Mouse (Mus musculus): ENCODE data around the gene Irx3. TPM values are rescaled to one million over a fixed set of nuclear protein-coding genes. Genes with fewer than 3 reads are reported as not detected.

Gene Irx3
- polyA plus RNA-seq (2012; ENCODE audit: insufficient read depth, insufficient read length, missing spikeins): 0.31 TPM in 1 of 2 replicates, not detected in the other

DNA sequence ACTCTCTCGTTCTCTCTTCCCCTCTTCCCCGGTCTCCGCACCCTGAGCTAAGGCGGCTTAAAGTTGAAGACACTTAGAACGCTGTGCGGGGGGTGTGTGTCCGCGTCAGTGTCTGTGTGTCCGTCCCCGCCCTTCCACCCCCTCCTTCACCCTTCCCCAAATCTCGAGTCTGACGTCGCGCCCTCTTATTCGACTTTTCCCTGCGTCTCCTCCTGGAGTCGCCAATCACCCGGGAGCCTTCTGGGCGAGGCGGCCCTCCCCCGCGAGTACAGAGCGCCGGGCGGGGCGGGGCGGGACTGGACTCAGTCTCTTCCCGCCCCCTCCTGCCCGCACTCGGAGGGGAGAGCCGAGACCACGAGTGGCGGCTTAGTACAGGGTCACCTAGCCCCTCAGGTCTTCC lies at the start of gene Irx3:
Gene Irx3 (minus strand): TSS at position 229 of the 400 bp plus-strand sequence.
- Histone ChIP-seq H3K4me1 (ENCODE audit: control insufficient read depth, insufficient read depth, low read length) (no peaks in the 10 kb centered on the region), H3K4me3 (ENCODE audit: insufficient read depth, low read length) (peak within 1 kb of the TSS; percentile 50), H3K27ac (ENCODE audit: insufficient read depth, low read depth, low read length) (no peak within 1 kb of the TSS)
- TF ChIP-seq CTCF (IDR thresholded peaks at IDR 0.05; ENCODE audit: low read depth, low read length) (no peak), POLR2A (IDR thresholded peaks at IDR 0.05; ENCODE audit: borderline replicate concordance, low read depth, low read length) (no peak)

DNA sequence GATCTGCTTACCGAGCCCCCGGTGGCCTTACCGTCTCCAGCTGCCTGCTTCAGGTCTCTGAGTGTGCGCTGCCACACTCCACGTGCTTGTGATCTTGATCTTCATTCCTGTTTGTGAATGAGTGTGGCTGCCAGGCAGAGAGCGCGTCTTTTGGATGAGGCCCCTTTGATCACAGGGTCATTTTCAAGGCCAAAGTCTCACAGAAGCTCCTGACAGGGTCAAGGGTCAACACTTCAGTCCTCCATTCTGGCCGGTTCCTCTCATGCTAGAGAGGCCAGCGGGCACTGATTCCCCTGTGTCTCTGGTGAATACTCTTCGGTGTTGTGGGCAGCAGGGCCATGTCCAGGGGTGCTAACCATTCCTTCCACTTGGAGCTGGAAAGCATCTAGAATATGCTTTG lies 49.5 kb upstream of the Irx3 start:
- no peak overlapping the region for H3K4me3 ChIP-seq (ENCODE audit: insufficient read depth, low read length)
- no peaks in the 10 kb centered on the region for H3K4me1 ChIP-seq (ENCODE audit: control insufficient read depth, insufficient read depth, low read length)
- no peak overlapping the region for H3K27ac ChIP-seq (ENCODE audit: insufficient read depth, low read depth, low read length)
- TF ChIP-seq CTCF (IDR thresholded peaks at IDR 0.05; ENCODE audit: low read depth, low read length) (no peak), POLR2A (IDR thresholded peaks at IDR 0.05; ENCODE audit: borderline replicate concordance, low read depth, low read length) (no peak)

DNA sequence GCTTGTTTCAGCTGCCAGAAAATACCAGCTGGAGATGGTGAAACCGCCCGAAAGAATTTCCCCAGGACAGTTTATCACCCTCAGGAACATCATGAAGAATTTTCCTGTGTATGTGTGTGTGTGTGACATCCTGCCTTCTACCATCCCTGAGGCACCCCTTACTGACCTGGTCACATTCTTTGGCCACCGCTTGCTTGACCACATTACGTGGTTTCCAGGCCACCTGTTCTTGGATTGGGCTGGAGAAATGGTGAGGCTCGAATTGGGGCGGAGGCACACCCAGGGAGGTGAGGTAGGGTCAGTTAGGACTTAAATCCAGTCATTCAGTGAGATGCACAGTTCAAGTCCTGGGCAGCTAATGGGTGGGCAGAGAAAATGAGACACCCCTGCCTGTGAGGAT lies 48.1 kb upstream of the Irx3 start:
- Histone ChIP-seq H3K4me1 (ENCODE audit: control insufficient read depth, insufficient read depth, low read length) (no peaks in the 10 kb centered on the region), H3K27ac (ENCODE audit: insufficient read depth, low read depth, low read length) (no peak overlapping the region)
- no peak for TF ChIP-seq CTCF (IDR thresholded peaks at IDR 0.05; ENCODE audit: low read depth, low read length)
- TF ChIP-seq POLR2A (IDR thresholded peaks at IDR 0.05; ENCODE audit: borderline replicate concordance, low read depth, low read length): no peak

DNA sequence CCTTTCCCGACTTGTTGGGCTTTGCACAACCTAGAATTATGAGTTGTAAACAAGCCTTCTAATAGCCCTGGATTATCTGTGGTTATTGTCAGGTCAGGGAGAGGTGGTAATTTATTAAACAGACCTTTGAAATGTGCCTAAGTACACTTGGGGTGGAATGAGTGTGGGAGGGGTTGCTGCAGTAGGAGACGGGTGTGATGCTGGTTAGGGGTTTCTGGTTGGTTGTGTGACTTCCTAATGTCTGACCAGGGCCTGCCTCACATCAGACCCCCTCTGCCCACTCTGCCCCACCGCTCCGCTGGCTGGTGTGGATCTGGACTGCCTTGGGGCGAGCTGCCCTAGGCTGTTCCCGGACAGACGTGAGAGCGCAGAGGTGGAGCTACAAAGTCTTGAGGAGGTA lies 47.7 kb upstream of the Irx3 start:
- TF ChIP-seq CTCF (IDR thresholded peaks at IDR 0.05; ENCODE audit: low read depth, low read length): no peak
- no peak for TF ChIP-seq POLR2A (IDR thresholded peaks at IDR 0.05; ENCODE audit: borderline replicate concordance, low read depth, low read length)
- no peaks in the 10 kb centered on the region for H3K4me1 ChIP-seq (ENCODE audit: control insufficient read depth, insufficient read depth, low read length)
- H3K27ac ChIP-seq (ENCODE audit: insufficient read depth, low read depth, low read length): no peak overlapping the region
- H3K4me3 ChIP-seq (ENCODE audit: insufficient read depth, low read length): no peak overlapping the region

More for the DNA sequence above, 48.1 kb upstream of the Irx3 start:
- H3K4me3 ChIP-seq (ENCODE audit: insufficient read depth, low read length): no peak overlapping the region

DNA sequence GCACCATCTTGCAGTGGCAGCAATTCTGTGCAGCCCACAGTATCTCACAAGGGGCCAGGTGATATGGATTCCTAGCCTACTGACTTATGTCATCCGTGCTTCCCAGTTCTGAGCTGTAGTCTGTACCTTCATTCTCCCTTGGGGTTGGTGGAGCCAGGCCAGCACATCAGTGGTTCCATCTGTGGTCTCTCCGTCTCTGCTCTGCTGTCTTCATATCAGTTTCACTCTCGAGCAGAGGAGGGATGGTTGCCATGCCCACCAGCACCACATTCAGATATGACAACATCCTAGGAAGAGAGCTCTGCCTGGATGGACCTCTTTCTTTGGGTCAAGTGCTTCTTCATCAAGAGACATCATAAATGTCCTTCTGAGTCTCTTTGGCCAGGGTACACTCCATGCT lies 43.8 kb upstream of the Irx3 start:
- no peak overlapping the region for H3K4me3 ChIP-seq (ENCODE audit: insufficient read depth, low read length)
- no peak overlapping the region for H3K27ac ChIP-seq (ENCODE audit: insufficient read depth, low read depth, low read length)
- no peak for TF ChIP-seq POLR2A (IDR thresholded peaks at IDR 0.05; ENCODE audit: borderline replicate concordance, low read depth, low read length)
- no peak for TF ChIP-seq CTCF (IDR thresholded peaks at IDR 0.05; ENCODE audit: low read depth, low read length)
- no peaks in the 10 kb centered on the region for H3K4me1 ChIP-seq (ENCODE audit: control insufficient read depth, insufficient read depth, low read length)

DNA sequence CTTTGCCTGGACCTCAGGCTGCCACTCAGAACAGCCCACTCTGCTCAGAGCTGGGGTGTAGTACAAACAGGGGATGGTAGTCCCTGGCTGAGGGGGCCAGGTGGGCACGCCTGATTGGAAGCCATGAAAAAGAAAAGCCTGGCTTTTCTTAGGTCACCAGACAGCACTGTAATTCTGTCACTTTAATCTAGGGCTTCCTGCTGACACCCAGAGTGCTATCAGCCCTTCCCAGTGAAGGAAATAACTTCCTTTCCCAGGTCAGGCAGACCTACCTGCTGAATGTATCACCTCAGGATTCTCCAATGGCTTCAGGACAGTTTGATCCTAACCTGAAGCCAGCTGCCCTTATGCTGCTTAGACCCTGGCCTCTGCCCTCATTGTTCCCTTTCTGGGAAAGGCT lies 35.3 kb upstream of the Irx3 start:
- no peaks in the 10 kb centered on the region for H3K4me1 ChIP-seq (ENCODE audit: control insufficient read depth, insufficient read depth, low read length)
- no peak overlapping the region for H3K27ac ChIP-seq (ENCODE audit: insufficient read depth, low read depth, low read length)
- H3K4me3 ChIP-seq (ENCODE audit: insufficient read depth, low read length): no peak overlapping the region
- TF ChIP-seq POLR2A (IDR thresholded peaks at IDR 0.05; ENCODE audit: borderline replicate concordance, low read depth, low read length): no peak
- TF ChIP-seq CTCF (IDR thresholded peaks at IDR 0.05; ENCODE audit: low read depth, low read length): no peak

DNA sequence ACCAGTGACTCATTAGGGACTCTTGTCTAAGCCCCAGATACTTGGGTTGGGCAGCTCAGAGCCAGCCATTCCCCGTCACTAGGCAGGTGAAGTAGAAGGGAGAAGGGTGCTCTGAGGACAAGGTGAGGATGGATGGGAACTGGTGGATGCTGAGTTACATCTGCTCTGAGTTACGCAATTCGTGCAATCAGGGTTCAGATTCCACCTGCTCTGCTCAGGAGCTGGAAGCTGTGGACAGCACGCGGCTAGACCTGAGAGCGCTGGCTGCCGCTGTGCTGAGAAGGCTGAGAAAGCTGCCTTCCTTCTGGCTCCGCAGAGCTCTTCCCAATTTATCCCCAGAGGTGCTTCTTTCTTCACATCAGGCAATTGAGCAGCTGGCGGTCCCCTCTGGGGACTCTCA lies 34.8 kb upstream of the Irx3 start:
- TF ChIP-seq POLR2A (IDR thresholded peaks at IDR 0.05; ENCODE audit: borderline replicate concordance, low read depth, low read length) (no peak), CTCF (IDR thresholded peaks at IDR 0.05; ENCODE audit: low read depth, low read length) (no peak)

DNA sequence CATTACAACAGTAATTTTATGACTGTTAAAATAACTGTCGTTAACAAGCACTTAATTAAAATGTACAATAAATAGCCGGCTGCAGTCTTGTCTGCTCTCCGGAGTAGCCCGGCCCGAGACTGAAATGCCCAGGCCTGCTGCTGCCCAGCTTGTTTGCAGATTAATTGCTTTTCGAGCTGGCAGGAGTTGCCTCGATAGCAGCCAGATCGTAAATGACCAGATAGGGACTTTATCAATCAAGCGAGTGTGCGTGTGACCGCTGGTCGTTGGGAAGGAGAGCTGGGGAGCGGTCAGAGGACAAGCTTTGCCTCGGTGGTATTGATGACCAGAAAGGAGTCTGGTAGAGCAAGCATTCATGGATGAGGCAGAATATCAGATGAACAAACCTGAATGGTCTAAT lies 25.8 kb upstream of the Irx3 start:
- no peak overlapping the region for H3K4me3 ChIP-seq (ENCODE audit: insufficient read depth, low read length)
- no peak overlapping the region for H3K27ac ChIP-seq (ENCODE audit: insufficient read depth, low read depth, low read length)
- TF ChIP-seq POLR2A (IDR thresholded peaks at IDR 0.05; ENCODE audit: borderline replicate concordance, low read depth, low read length): no peak
- no peak for TF ChIP-seq CTCF (IDR thresholded peaks at IDR 0.05; ENCODE audit: low read depth, low read length)
- H3K4me1 ChIP-seq (ENCODE audit: control insufficient read depth, insufficient read depth, low read length): no peaks in the 10 kb centered on the region

More for the DNA sequence above, 34.8 kb upstream of the Irx3 start:
- H3K4me3 ChIP-seq (ENCODE audit: insufficient read depth, low read length): no peak overlapping the region
- no peaks in the 10 kb centered on the region for H3K4me1 ChIP-seq (ENCODE audit: control insufficient read depth, insufficient read depth, low read length)
- H3K27ac ChIP-seq (ENCODE audit: insufficient read depth, low read depth, low read length): no peak overlapping the region

DNA sequence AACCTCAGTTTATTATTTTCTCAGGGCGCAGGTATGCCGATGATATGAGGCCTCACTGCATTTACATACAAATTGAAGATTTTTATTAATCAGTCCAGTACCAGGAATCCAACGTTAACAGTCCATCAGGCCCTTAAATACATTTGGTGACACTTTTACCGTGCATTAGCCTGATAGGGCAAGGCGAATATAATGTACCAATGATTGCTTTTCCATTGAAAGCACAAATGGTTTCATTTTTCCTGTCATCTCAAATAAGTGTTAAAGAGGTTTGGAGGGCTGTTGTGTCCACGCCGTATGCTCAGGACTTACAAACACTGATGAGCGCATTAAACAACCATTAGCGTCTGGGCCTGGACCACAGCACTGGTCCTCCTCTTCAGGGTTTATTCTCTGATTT lies 25.3 kb upstream of the Irx3 start:
- no peak overlapping the region for H3K4me3 ChIP-seq (ENCODE audit: insufficient read depth, low read length)
- TF ChIP-seq POLR2A (IDR thresholded peaks at IDR 0.05; ENCODE audit: borderline replicate concordance, low read depth, low read length) (no peak), CTCF (IDR thresholded peaks at IDR 0.05; ENCODE audit: low read depth, low read length) (no peak)
- no peaks in the 10 kb centered on the region for H3K4me1 ChIP-seq (ENCODE audit: control insufficient read depth, insufficient read depth, low read length)
- no peak overlapping the region for H3K27ac ChIP-seq (ENCODE audit: insufficient read depth, low read depth, low read length)

DNA sequence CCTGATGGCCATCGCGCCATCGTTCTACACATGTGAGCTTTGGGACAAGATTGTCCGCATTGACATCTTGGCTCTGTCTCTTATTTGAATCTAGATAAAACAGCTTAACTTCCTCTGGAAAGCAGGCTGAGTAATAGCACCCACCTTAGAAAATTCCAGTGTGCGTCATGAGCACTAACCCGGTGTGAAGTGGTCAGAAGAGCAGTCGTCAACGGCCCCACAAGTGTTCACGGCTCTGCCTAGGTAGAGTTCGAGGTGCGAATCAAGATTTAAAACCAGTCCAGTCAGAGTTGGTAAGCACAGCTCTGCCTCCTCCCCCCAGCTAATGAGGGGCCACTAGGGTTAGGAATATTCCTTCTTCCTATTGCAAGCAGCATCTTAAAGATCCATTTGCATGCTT lies 21.5 kb upstream of the Irx3 start:
- H3K4me3 ChIP-seq (ENCODE audit: insufficient read depth, low read length): no peak overlapping the region
- H3K27ac ChIP-seq (ENCODE audit: insufficient read depth, low read depth, low read length): no peak overlapping the region
- no peaks in the 10 kb centered on the region for H3K4me1 ChIP-seq (ENCODE audit: control insufficient read depth, insufficient read depth, low read length)
- TF ChIP-seq POLR2A (IDR thresholded peaks at IDR 0.05; ENCODE audit: borderline replicate concordance, low read depth, low read length): no peak
- no peak for TF ChIP-seq CTCF (IDR thresholded peaks at IDR 0.05; ENCODE audit: low read depth, low read length)

DNA sequence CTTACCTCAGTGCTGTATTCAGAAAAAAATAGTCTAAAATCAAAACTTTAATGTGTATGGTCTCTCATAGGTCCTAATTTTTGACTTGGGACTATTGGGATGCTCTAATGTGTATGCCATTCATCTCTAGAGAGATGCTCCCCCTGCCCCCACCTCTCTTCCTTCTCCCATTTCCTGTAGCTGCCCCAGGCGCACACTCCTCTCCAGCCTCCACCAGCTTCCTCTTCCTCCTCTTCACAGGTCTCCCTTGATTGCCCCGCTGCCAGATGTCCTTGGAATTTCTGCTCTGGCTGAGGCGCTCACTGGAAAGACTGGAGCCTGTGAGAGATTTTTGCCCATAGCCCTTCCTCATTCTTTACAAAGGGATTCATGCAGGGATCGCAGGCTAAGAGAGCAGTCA lies 20.9 kb upstream of the Irx3 start:
- Histone ChIP-seq H3K4me1 (ENCODE audit: control insufficient read depth, insufficient read depth, low read length) (no peaks in the 10 kb centered on the region), H3K27ac (ENCODE audit: insufficient read depth, low read depth, low read length) (no peak overlapping the region), H3K4me3 (ENCODE audit: insufficient read depth, low read length) (no peak overlapping the region)
- TF ChIP-seq CTCF (IDR thresholded peaks at IDR 0.05; ENCODE audit: low read depth, low read length) (no peak), POLR2A (IDR thresholded peaks at IDR 0.05; ENCODE audit: borderline replicate concordance, low read depth, low read length) (no peak)

Measured in bone marrow macrophage, adult 2 months (primary cell).